Mouse (Mus musculus) liver, adult 2 months (tissue): ENCODE measurements around the gene Cdh13.

ENCODE experiments used
- CTCF ChIP-seq: fragments of 200-500 bp; IDR thresholded peaks from 2 replicates; pipeline ENCODE4 v1.5.1; 2011; ENCODE audit warnings: low read depth, low read length, control low read depth
- POLR2A ChIP-seq: fragments of 200-500 bp; IDR thresholded peaks from 2 replicates; pipeline ENCODE4 v1.6.1; 2011; ENCODE audit warnings: low read length, control low read depth; ENCODE audit not compliant: insufficient read depth; ENCODE audit errors: extremely low read depth

DNA sequence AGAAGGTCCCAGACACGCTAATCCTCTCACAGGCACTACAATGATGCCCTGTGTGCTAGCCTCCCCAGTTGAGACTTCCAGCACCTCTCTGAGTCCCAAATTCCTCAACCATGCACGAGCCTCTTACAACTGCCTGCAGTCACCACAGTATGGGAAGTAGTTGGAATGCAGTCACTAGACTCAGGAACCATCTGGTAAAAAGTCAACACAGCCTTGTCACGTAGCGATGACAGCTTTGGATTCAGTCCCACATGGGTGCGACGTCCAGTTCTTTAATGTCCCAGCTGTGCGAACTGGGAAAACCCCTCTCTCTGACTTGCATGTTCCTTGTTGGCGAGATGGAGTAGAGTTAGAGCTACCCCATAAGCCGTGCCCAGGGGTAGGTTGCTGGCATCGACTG is 139.1 kb downstream of the Cdh13 start:
- TF ChIP-seq POLR2A (no peak), CTCF (no peak)
